ENCODE assay signal across 9 mouse cellular contexts in genomic region chr1:72237007-72237775, GRCm38 (mm10). TPM values are rescaled to one million over a fixed set of nuclear protein-coding genes. Genes with fewer than 3 reads are reported as not detected.
DNase-seq lines count a peak whose midpoint lies in the region; ATAC-seq and TF ChIP-seq lines count a peak whose summit lies in the region.
"Had no signal": no experiment of that assay in that cellular context is flagged by ENCODE, and none has a peak within 500 bp of the region (broad histone marks: within the 10 kb centered on the region; RNA-seq: fewer than 3 reads in every experiment).

No protein-coding gene starts in this region.

- H3K27me3 ChIP-seq in embryonic facial prominence, embryonic 13.5 days: peaks cover 10% of the 10 kb centered on the region
- peaks cover 38% of the 10 kb centered on the region for H3K27me3 ChIP-seq in liver, embryonic 13.5 days

- 4% methylated on average over 13 of the region's 13 CpGs for WGBS in embryonic facial prominence, embryonic 13.5 days
- under 1% methylated on average over 13 of the region's 13 CpGs for WGBS in liver, embryonic 13.5 days (ENCODE audit: insufficient replicate concordance)

- H3K9ac ChIP-seq in embryonic facial prominence, embryonic 13.5 days: no peak overlapping the region
- H3K9ac ChIP-seq in liver, embryonic 13.5 days: no peak overlapping the region

- no peaks in the 10 kb centered on the region for H3K36me3 ChIP-seq in embryonic facial prominence, embryonic 13.5 days
- no peaks in the 10 kb centered on the region for H3K36me3 ChIP-seq in liver, embryonic 13.5 days

- ATAC-seq in embryonic facial prominence, embryonic 13.5 days (ENCODE audit: insufficient number of reproducible peaks, insufficient read depth, low FRiP score, low TSS enrichment, low read depth): peak; percentile 22; the same call in 1 of the 2 replicates
- peak; percentile 83 for ATAC-seq in liver, embryonic 13.5 days (ENCODE audit: low read depth)

- H3K9me3 ChIP-seq in embryonic facial prominence, embryonic 13.5 days: no peaks in the 10 kb centered on the region
- H3K9me3 ChIP-seq in liver, embryonic 13.5 days (replicated peaks): no peaks in the 10 kb centered on the region

- DNase-seq in left cerebral cortex, adult 2 months (ENCODE audit: extremely low spot score in 1 of 2, low spot score in 2 of 2): peak in 1 of 2 experiments; percentile 27
- DNase-seq in left cerebral cortex, adult 18-20 months (ENCODE audit: low spot score in 2 of 2): no peak
- peak; percentile 95 for DNase-seq in MEL-GATA-1-ER (ENCODE audit: extremely low read depth, low read depth)
- DNase-seq in hindlimb bud, embryonic 11.5 days (ENCODE audit: extremely low spot score, low read depth, low spot score): peak; percentile 46
- DNase-seq in liver, embryonic 13.5 days: peak; percentile 39
- peak; percentile 70 for DNase-seq in retina, embryonic 14.5 days (ENCODE audit: low spot score)
- no peak for DNase-seq in cerebellum, adult 8-10 months

- peak overlapping the region; percentile 21; the same call in 1 of the 2 replicates for H3K4me3 ChIP-seq in left cerebral cortex, adult 2 months
- peak overlapping the region; percentile 28 for H3K4me3 ChIP-seq in embryonic facial prominence, embryonic 13.5 days
- no peak overlapping the region for H3K4me3 ChIP-seq in liver, embryonic 13.5 days (replicated peaks)

- peak overlapping the region; percentile 52 for H3K4me2 ChIP-seq in embryonic facial prominence, embryonic 13.5 days
- 0 out of 2 replicates have a peak overlapping the region, but pooled peaks have one; percentile 12 for H3K4me2 ChIP-seq in liver, embryonic 13.5 days

- intact Hi-C loops in left cerebral cortex, adult 2 months (cut with DNase I): no loop called here

- peaks cover 15% of the 10 kb centered on the region for H3K4me1 ChIP-seq in embryonic facial prominence, embryonic 13.5 days
- H3K4me1 ChIP-seq in liver, embryonic 13.5 days (replicated peaks): peaks cover 13% of the 10 kb centered on the region; the same call in 1 of the 2 replicates

- TF ChIP-seq CTCF in left cerebral cortex, adult 2 months (IDR thresholded peaks at IDR 0.05): no peak

- H3K27ac ChIP-seq in left cerebral cortex, adult 2 months: no peak overlapping the region
- no peak overlapping the region for H3K27ac ChIP-seq in embryonic facial prominence, embryonic 13.5 days
- H3K27ac ChIP-seq in liver, embryonic 13.5 days: no peak overlapping the region

RNA-seq across cellular contexts. Expression of gene Mreg, which starts 25.1 kb away (rescaled TPM):
- 1 to 10 TPM; 4.1 to 4.9 TPM for total RNA-seq in left cerebral cortex, adult 2 months (2021)
- 1 to 10 TPM; 5.2 to 6.1 TPM for total RNA-seq in left cerebral cortex, adult 18-20 months (2021)
- polyA plus RNA-seq in embryonic facial prominence, embryonic 13.5 days (2015; fragmentation: Nextera tagmentation; extraction: Ambion mirVana): 3.9 and 4.2 TPM in 2 replicates
- polyA plus RNA-seq in liver, embryonic 13.5 days (2015; fragmentation: Nextera tagmentation; extraction: Ambion mirVana): 5.1 and 7.8 TPM in 2 replicates

RNA-seq across cellular contexts. Expression of gene Pecr, which starts 46.9 kb away (rescaled TPM):
- 1 to 10 TPM; 4.8 to 5.6 TPM for total RNA-seq in left cerebral cortex, adult 2 months (2021)
- 1 to 10 TPM; 5.1 to 6.4 TPM for total RNA-seq in left cerebral cortex, adult 18-20 months (2021)
- polyA plus RNA-seq in embryonic facial prominence, embryonic 13.5 days (2015; fragmentation: Nextera tagmentation; extraction: Ambion mirVana): 36.2 and 43.1 TPM in 2 replicates
- 42.6 and 46.1 TPM in 2 replicates for polyA plus RNA-seq in liver, embryonic 13.5 days (2015; fragmentation: Nextera tagmentation; extraction: Ambion mirVana)

RNA-seq across cellular contexts. Expression of gene Tmem169, which starts 47.0 kb away (rescaled TPM):
- 10 to 100 TPM; 17.7 to 19.4 TPM for total RNA-seq in left cerebral cortex, adult 2 months (2021)
- 10 to 100 TPM; 13.7 to 14.1 TPM for total RNA-seq in left cerebral cortex, adult 18-20 months (2021)
- 3.5 and 4.8 TPM in 2 replicates for polyA plus RNA-seq in embryonic facial prominence, embryonic 13.5 days (2015; fragmentation: Nextera tagmentation; extraction: Ambion mirVana)
- 0.48 and 0.96 TPM in 2 replicates for polyA plus RNA-seq in liver, embryonic 13.5 days (2015; fragmentation: Nextera tagmentation; extraction: Ambion mirVana)
- polyA plus RNA-seq: spleen, adult 2 months had no signal

Comparison
In these comparisons a context has a peak if more than half of its experiments do, and no peak if none do; other contexts are left out.
1. DNase-seq: peak in MEL-GATA-1-ER (single experiment), hindlimb bud, embryonic 11.5 days (single experiment), liver, embryonic 13.5 days (single experiment) and retina, embryonic 14.5 days (single experiment); none in left cerebral cortex, adult 18-20 months (0 of 2) and cerebellum, adult 8-10 months (single experiment).